ENCODE assay signal across 8 mouse cellular contexts in genomic region chr3:89244158-89244981, GRCm38 (mm10). TPM values are rescaled to one million over a fixed set of nuclear protein-coding genes. Genes with fewer than 3 reads are reported as not detected.
A peak's percentile ranks its signal among the peaks of the same experiment; 100 is the strongest.
DNase-seq lines count a peak whose midpoint lies in the region; ATAC-seq lines count a peak whose summit lies in the region.

No protein-coding gene starts in this region.

- peaks cover 29% of the 10 kb centered on the region for H3K27me3 ChIP-seq in hindbrain, embryonic 10.5 days (ENCODE audit: insufficient read depth, poor library complexity, severe bottlenecking)
- no peaks in the 10 kb centered on the region for H3K27me3 ChIP-seq in limb, embryonic 12.5 days

- no peak for ATAC-seq in limb, embryonic 12.5 days (ENCODE audit: insufficient number of reproducible peaks, insufficient read depth, low FRiP score, low TSS enrichment, low read depth)

- peak overlapping the region; percentile 93 for H3K4me2 ChIP-seq in limb, embryonic 12.5 days

- WGBS in hindbrain, embryonic 10.5 days, result 13% methylated on average over 25 of the region's 25 CpGs
- WGBS in limb, embryonic 12.5 days, result 11% methylated on average over 25 of the region's 25 CpGs

- peak overlapping the region; percentile 82 for H3K4me3 ChIP-seq in hindbrain, embryonic 10.5 days
- peak overlapping the region; percentile 82 for H3K4me3 ChIP-seq in limb, embryonic 12.5 days (replicated peaks)

- H3K4me1 ChIP-seq in hindbrain, embryonic 10.5 days (replicated peaks), result peaks cover 61% of the 10 kb centered on the region
- peaks cover 42% of the 10 kb centered on the region for H3K4me1 ChIP-seq in limb, embryonic 12.5 days (replicated peaks)

- no peaks in the 10 kb centered on the region for H3K9me3 ChIP-seq in hindbrain, embryonic 10.5 days
- no peaks in the 10 kb centered on the region for H3K9me3 ChIP-seq in limb, embryonic 12.5 days

- peak; percentile 31 to 43 for DNase-seq in spleen, adult 18-20 months
- no peak for DNase-seq in spleen, adult 12 weeks (ENCODE audit: low spot score)
- peak; percentile 69 for DNase-seq in cerebellum, adult 9-10 months
- no peak for DNase-seq in hindbrain, embryonic 10.5 days (ENCODE audit: low spot score)
- peak; percentile 59 for DNase-seq in naive thymus-derived CD4-positive, alpha-beta T cell, adult 2 months (ENCODE audit: low read depth)
- DNase-seq in c-Kit-positive CD71-positive TER-119-positive erythroid progenitor cells, embryonic 14.5 days (ENCODE audit: low spot score), result no peak
- DNase-seq in layer of hippocampus, adult 9-10 months (ENCODE audit: low spot score), result no peak

- peak overlapping the region; percentile 50 for H3K9ac ChIP-seq in limb, embryonic 12.5 days (replicated peaks)

- H3K27ac ChIP-seq in hindbrain, embryonic 10.5 days, result peak overlapping the region; percentile 94
- peak overlapping the region; percentile 77 for H3K27ac ChIP-seq in limb, embryonic 12.5 days

- H3K36me3 ChIP-seq in hindbrain, embryonic 10.5 days, result peaks cover 34% of the 10 kb centered on the region
- peaks cover 34% of the 10 kb centered on the region for H3K36me3 ChIP-seq in limb, embryonic 12.5 days

RNA-seq across cellular contexts. Expression of gene Krtcap2, which starts 1.4 kb away (rescaled TPM):
- 276 and 282 TPM in 2 replicates for polyA plus RNA-seq in hindbrain, embryonic 10.5 days (2016; fragmentation: Nextera tagmentation; extraction: Ambion mirVana)
- 316 and 333 TPM in 2 replicates for polyA plus RNA-seq in limb, embryonic 12.5 days (2016; fragmentation: Nextera tagmentation; extraction: Ambion mirVana)

RNA-seq across cellular contexts. Expression of gene Trim46, which starts 1.7 kb away (rescaled TPM):
- 5.2 and 11.6 TPM in 2 replicates for polyA plus RNA-seq in hindbrain, embryonic 10.5 days (2016; fragmentation: Nextera tagmentation; extraction: Ambion mirVana)
- polyA plus RNA-seq in limb, embryonic 12.5 days (2016; fragmentation: Nextera tagmentation; extraction: Ambion mirVana), result 6.1 and 6.3 TPM in 2 replicates

RNA-seq across cellular contexts. Expression of gene Dpm3, which starts 14.8 kb away (rescaled TPM):
- polyA plus RNA-seq in hindbrain, embryonic 10.5 days (2016; fragmentation: Nextera tagmentation; extraction: Ambion mirVana), result 97.0 and 99.4 TPM in 2 replicates
- polyA plus RNA-seq in limb, embryonic 12.5 days (2016; fragmentation: Nextera tagmentation; extraction: Ambion mirVana), result 93.9 and 102 TPM in 2 replicates

RNA-seq across cellular contexts. Expression of gene Muc1, which starts 15.5 kb away (rescaled TPM):
- polyA plus RNA-seq in hindbrain, embryonic 10.5 days (2016; fragmentation: Nextera tagmentation; extraction: Ambion mirVana), result 1.1 and 1.8 TPM in 2 replicates
- 0.53 and 1.0 TPM in 2 replicates for polyA plus RNA-seq in limb, embryonic 12.5 days (2016; fragmentation: Nextera tagmentation; extraction: Ambion mirVana)

RNA-seq across cellular contexts. Expression of gene Mtx1, which starts 17.5 kb away (rescaled TPM):
- polyA plus RNA-seq in hindbrain, embryonic 10.5 days (2016; fragmentation: Nextera tagmentation; extraction: Ambion mirVana), result 228 and 232 TPM in 2 replicates
- 212 and 217 TPM in 2 replicates for polyA plus RNA-seq in limb, embryonic 12.5 days (2016; fragmentation: Nextera tagmentation; extraction: Ambion mirVana)

Comparison
In these comparisons a context has a peak if more than half of its experiments do, and no peak if none do; other contexts are left out.
1. DNase-seq: peak in spleen, adult 18-20 months (2 of 2), cerebellum, adult 9-10 months (single experiment) and naive thymus-derived CD4-positive, alpha-beta T cell, adult 2 months (single experiment); none in spleen, adult 12 weeks (single experiment), hindbrain, embryonic 10.5 days (single experiment), c-Kit-positive CD71-positive TER-119-positive erythroid progenitor cells, embryonic 14.5 days (single experiment) and layer of hippocampus, adult 9-10 months (single experiment).